Mouse (Mus musculus) kidney, embryonic 16.5 days (tissue): Measurements from ENCODE around the gene Zfp46. TPM values are rescaled to one million over a fixed set of nuclear protein-coding genes. Genes with fewer than 3 reads are reported as not detected.

Source experiments
- ATAC-seq: fragments of 200-750 bp; cut with Nextera tagmentation; 2 replicates; pipeline ENCODE4 v1.8.0; 2017; ENCODE audit warnings: moderate TSS enrichment; ENCODE audit not compliant: low FRiP score, low TSS enrichment
- H3K27ac ChIP-seq: fragments of 300-500 bp; sonication (generic); 2 replicates; pipeline ENCODE4 v1.5.1; 2014; ENCODE audit warnings: low read length
- H3K27me3 ChIP-seq: fragments of 300-500 bp; sonication (generic); 2 replicates; pipeline ENCODE4 v1.6.1; 2014; ENCODE audit warnings: low read length, control low read depth, mixed read lengths; ENCODE audit not compliant: insufficient read depth
- H3K36me3 ChIP-seq: fragments of 300-500 bp; sonication (generic); 2 replicates; pipeline ENCODE4 v1.6.1; 2014; ENCODE audit warnings: low read length, control low read depth, mixed read lengths; ENCODE audit not compliant: insufficient read depth
- H3K4me1 ChIP-seq: fragments of 300-500 bp; sonication (generic); 2 replicates; pipeline ENCODE4 v1.6.1; 2014; ENCODE audit warnings: low read length, control low read depth, mixed read lengths; ENCODE audit not compliant: insufficient read depth
- H3K4me2 ChIP-seq: fragments of 300-500 bp; sonication (generic); replicated peaks from 2 replicates; pipeline ENCODE4 v1.6.1; 2014; ENCODE audit warnings: low read depth, low read length
- H3K4me3 ChIP-seq: fragments of 300-500 bp; sonication (generic); 2 replicates; pipeline ENCODE4 v1.5.1; 2014; ENCODE audit warnings: mild to moderate bottlenecking, low read length
- H3K9ac ChIP-seq: fragments of 300-500 bp; sonication (generic); replicated peaks from 2 replicates; pipeline ENCODE4 v1.6.1; 2014; ENCODE audit warnings: low read length
- H3K9me3 ChIP-seq: fragments of 300-500 bp; sonication (generic); 2 replicates; pipeline ENCODE4 v1.6.1; 2016; ENCODE audit warnings: low read length, control low read depth
- WGBS: fragments of 180-500 bp; shearing (Covaris S2); extraction: QIAGEN DNeasy Blood & Tissue Kit; methylation state at CpG from one replicate; pipeline ENCODE4 v1.1.7; 2014; 5-methylcytosine and 5-hydroxymethylcytosine counted together
- polyA plus RNA-seq: library from polyadenylated mRNA; unstranded; fragments of >200 nt; fragmentation: Nextera tagmentation; extraction: Ambion mirVana; gene quantifications from 2 replicates; pipeline ENCODE4 v1.2.1, GENCODE M21; 2015

Zfp46 gene
- polyA plus RNA-seq, 1 experiment from 2014 or later: 25.3 TPM

DNA sequence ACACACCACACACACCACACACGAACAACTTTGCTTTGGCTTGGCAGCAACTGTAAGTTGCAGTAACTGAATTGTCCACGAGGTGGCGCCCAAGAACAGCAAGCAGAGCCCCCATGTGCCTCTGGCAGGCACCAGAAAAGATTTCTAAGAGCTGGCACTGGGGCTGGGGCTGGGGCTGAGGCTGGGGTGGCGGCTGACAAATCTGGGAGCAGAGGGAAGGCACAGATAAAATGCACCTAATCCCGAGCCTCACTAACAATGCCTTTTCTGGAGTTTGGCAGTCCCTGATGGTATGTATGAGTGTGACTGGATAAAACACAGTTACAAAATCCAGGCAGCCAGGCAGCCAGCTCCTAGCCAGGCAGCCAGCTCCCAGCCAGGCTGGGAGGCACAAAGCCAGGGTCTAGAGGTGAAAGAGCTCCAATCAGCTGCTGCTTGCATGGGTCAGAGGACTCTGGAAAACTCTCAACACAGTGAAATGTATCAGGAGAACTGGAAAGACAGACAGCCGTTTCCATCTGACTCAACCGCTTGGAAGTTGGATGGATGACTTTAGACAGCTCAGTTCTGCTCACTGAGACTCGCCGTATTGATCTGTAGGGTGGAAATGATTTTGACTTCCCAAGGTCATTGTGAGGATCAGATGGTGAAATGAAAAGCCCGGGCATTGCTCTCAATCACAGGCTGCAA lies 23.8 kb upstream of the Zfp46 start:
- Histone ChIP-seq H3K4me1 (no peaks in the 10 kb centered on the region), H3K36me3 (no peaks in the 10 kb centered on the region), H3K27ac (no peak overlapping the region), H3K4me2 (no peak overlapping the region), H3K27me3 (no peaks in the 10 kb centered on the region), H3K4me3 (no peak overlapping the region), H3K9me3 (no peaks in the 10 kb centered on the region), H3K9ac (no peak overlapping the region)
- peak; percentile 67; the same call in 1 of the 2 replicates for ATAC-seq
- 41% methylated on average over 10 of the region's 10 CpGs for WGBS

GRCm38 (mm10) chr4:136261912-136262311 lies 22.6 kb upstream of the Zfp46 start:
- Histone ChIP-seq H3K4me2 (no peak overlapping the region), H3K4me1 (no peaks in the 10 kb centered on the region), H3K9ac (no peak overlapping the region), H3K9me3 (no peaks in the 10 kb centered on the region), H3K36me3 (no peaks in the 10 kb centered on the region), H3K4me3 (no peak overlapping the region), H3K27me3 (no peaks in the 10 kb centered on the region), H3K27ac (no peak overlapping the region)
- 67% methylated on average over 10 of the region's 10 CpGs for WGBS
- peak; percentile 52; the same call in 1 of the 2 replicates for ATAC-seq

DNA sequence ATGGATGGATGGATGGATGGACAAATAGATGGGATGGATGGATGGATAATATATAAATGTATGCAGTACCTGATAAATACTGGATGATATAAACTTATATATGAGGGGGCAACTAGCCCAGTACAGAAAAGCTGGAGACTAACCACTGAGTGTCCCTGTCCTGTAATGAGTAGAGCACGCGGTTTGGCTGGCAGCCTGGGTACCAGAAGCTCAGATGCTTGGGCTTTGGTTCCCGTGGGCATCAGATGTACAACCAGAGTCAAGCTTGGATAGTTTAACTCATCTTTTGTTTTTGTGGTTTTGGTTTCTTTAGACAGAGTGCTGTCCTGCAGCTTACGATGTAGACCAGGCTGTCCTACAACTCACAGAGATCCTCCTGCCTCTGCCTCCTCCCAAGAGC lies 20.9 kb upstream of the Zfp46 start:
- H3K36me3 ChIP-seq: no peaks in the 10 kb centered on the region
- WGBS: 95% methylated on average over 4 of the region's 4 CpGs
- H3K27ac ChIP-seq: no peak overlapping the region
- no peak overlapping the region for H3K9ac ChIP-seq
- H3K4me2 ChIP-seq: no peak overlapping the region
- no peak overlapping the region for H3K4me3 ChIP-seq
- ATAC-seq: no peak
- no peaks in the 10 kb centered on the region for H3K9me3 ChIP-seq
- no peaks in the 10 kb centered on the region for H3K27me3 ChIP-seq
- no peaks in the 10 kb centered on the region for H3K4me1 ChIP-seq

GRCm38 (mm10) chr4:136266716-136267343 lies 17.7 kb upstream of the Zfp46 start:
- no peak overlapping the region for H3K9ac ChIP-seq
- H3K4me2 ChIP-seq: no peak overlapping the region
- H3K27me3 ChIP-seq: no peaks in the 10 kb centered on the region
- no peaks in the 10 kb centered on the region for H3K4me1 ChIP-seq
- H3K4me3 ChIP-seq: no peak overlapping the region
- H3K36me3 ChIP-seq: no peaks in the 10 kb centered on the region
- no peaks in the 10 kb centered on the region for H3K9me3 ChIP-seq
- ATAC-seq: no peak
- H3K27ac ChIP-seq: no peak overlapping the region
- WGBS: 78% methylated on average over 9 of the region's 9 CpGs

DNA sequence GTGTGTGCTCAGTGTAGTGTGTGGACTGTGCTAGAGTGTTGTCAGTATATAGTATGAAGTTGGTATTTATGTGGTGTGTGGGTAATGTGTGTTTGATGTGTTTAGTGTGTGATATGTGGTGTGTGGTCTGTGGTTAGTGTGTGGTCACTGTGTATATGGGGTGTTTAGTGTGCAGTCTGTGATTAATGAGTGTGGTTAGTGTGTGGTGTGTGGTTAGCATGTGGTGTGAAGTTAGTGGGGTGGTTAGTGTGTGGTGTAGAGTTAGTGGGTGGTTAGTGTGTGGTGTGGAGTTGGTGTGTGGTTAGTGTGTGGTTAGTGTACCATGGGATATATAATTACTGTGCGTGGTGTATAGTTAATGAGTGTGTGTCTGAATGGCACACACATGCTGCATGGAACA lies 15.6 kb upstream of the Zfp46 start:
- Histone ChIP-seq H3K4me2 (no peak overlapping the region), H3K27ac (no peak overlapping the region), H3K9ac (no peak overlapping the region), H3K4me1 (no peaks in the 10 kb centered on the region), H3K27me3 (no peaks in the 10 kb centered on the region), H3K4me3 (no peak overlapping the region), H3K9me3 (peaks cover 14% of the 10 kb centered on the region), H3K36me3 (no peaks in the 10 kb centered on the region)
- no peak for ATAC-seq
- 96% methylated on average over 1 of the region's 1 CpGs for WGBS

- Histone ChIP-seq H3K27me3 (no peaks in the 10 kb centered on the region), H3K9me3 (peaks cover 14% of the 10 kb centered on the region), H3K4me1 (no peaks in the 10 kb centered on the region), H3K27ac (no peak overlapping the region), H3K4me2 (no peak overlapping the region), H3K36me3 (no peaks in the 10 kb centered on the region), H3K9ac (no peak overlapping the region), H3K4me3 (no peak overlapping the region)
- no peak for ATAC-seq
- WGBS: 76% methylated on average over 8 of the region's 8 CpGs
Measured at GRCm38 (mm10) chr4:136270648-136271047, 13.8 kb upstream of the Zfp46 start.

DNA sequence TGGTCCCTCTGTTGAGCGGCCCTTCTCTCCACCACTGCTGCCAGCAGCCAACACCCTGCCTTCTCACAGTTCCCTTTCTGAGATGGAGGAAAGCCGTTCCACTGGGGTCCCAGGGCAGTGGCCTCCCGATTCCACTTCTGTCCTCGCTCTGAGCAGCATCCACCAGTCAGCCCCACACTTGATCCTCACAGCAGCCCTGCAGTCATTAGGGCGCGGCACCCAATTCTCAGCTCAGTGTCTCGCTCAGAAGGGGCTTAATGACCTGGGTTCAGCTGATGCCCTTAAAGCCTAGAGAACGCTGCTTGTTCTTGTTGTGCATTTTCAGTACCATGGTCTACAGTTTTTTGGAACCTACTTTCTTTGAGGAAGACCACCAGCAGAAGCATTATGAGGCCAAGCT lies 3.4 kb upstream of the Zfp46 start:
- ATAC-seq: no peak
- WGBS: 58% methylated on average over 8 of the region's 8 CpGs
- no peak overlapping the region for H3K27ac ChIP-seq

DNA sequence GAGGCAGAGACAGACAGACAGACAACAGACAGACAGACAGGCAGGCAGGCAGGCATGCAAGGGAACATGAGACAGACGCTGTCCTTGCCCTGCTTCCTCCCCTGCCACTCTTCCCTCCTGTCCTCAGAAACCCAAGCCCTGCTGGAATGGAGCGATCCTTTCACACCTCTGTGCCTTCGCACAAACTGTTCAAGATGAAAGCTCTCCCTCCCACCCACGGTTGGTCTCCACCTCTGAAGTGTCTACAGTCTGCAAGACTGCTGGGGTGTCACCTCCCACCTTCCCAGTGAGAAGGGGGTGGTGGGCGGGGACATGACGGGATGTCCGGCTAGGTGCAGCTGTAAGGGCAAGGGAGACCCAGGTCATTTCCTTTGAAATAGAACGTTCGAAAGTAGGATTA lies 2.9 kb upstream of the Zfp46 start:
- Histone ChIP-seq H3K9me3 (no peaks in the 10 kb centered on the region), H3K9ac (no peak overlapping the region), H3K27ac (0 out of 2 replicates have a peak overlapping the region, but pooled peaks have one; percentile 2), H3K4me1 (peaks cover 26% of the 10 kb centered on the region), H3K27me3 (no peaks in the 10 kb centered on the region), H3K4me2 (no peak overlapping the region; the same call in 1 of the 2 replicates), H3K36me3 (no peaks in the 10 kb centered on the region), H3K4me3 (no peak overlapping the region)
- WGBS: 17% methylated on average over 9 of the region's 9 CpGs
- no peak for ATAC-seq

More for the DNA sequence above, 3.4 kb upstream of the Zfp46 start:
- Histone ChIP-seq H3K36me3 (no peaks in the 10 kb centered on the region), H3K27me3 (no peaks in the 10 kb centered on the region), H3K9ac (no peak overlapping the region), H3K9me3 (no peaks in the 10 kb centered on the region), H3K4me3 (no peak overlapping the region), H3K4me1 (peaks cover 24% of the 10 kb centered on the region), H3K4me2 (no peak overlapping the region)

DNA sequence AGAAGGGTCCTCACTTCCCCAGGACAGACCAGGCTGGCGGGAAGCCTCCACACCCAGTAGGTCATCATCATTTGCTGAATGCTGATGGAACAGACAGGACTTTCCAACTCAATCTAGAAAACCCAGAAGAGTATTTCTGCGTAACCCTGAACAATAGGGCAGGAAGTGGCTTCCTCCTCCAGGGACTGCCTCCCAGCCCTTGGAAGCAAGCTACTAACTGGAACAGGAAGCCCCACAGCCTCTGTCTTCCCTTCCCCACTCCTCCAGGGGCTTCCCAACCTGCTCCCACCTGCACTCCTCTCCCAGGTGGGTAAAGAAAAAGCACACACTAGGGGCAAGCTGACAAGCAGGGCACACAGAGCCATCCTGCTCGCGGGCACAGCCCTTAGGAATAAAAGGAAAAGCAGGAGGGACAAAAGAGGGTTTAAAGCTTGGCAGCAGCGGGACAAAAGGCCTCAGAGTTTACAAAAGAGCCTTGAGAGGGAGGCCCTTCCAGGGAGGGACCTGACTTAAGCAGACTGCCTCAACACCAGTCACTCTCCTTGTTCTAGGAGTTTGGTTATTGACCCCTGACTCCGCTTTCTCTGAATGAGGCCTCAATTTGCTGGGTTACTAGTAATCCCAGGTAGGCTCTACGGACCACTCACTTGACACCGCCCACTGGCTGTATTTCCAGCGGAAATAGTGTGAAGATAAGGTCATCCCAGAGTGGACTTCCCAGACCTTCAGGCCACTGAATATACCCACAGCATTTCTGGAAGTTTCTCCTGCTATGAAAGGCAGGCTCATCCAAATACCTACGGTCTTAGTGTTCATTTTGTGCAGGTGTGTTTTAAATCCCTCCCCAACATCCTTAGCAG lies 1.6 kb upstream of the Zfp46 start:
- Histone ChIP-seq H3K4me3 (no peak overlapping the region), H3K36me3 (peaks cover 8% of the 10 kb centered on the region), H3K27ac (peak overlapping the region; percentile 89), H3K9ac (peak overlapping the region; percentile 52; the same call in 1 of the 2 replicates), H3K27me3 (no peaks in the 10 kb centered on the region), H3K4me2 (peak overlapping the region; percentile 10; the same call in 1 of the 2 replicates), H3K9me3 (no peaks in the 10 kb centered on the region), H3K4me1 (peaks cover 34% of the 10 kb centered on the region)
- 44% methylated on average over 10 of the region's 10 CpGs for WGBS
- ATAC-seq: no peak
